Mouse (Mus musculus) adrenal gland, postnatal 25 days (tissue): ENCODE measurements at regions not wholly inside any gene's neighbourhood (a gene's known extent, or its start where the extent isn't known, plus 50 kb on each side); places are given as distances from the start of the nearest gene placed in this dataset.

ENCODE experiments used
- DNase-seq: peaks from one replicate; pipeline ENCODE4 v3.0.0; 2021; ENCODE audit warnings: mixed read lengths

GRCm38 (mm10) chr2:21908813-21909480 lies 318.4 kb upstream of the Myo3a start:
- DNase-seq: no peak

- DNase-seq: peak; percentile 61
Measured at GRCm38 (mm10) chr2:21909481-21909966, 317.8 kb upstream of the Myo3a start.

GRCm38 (mm10) chr2:21917804-21918690 lies 309.3 kb upstream of the Myo3a start:
- peak; percentile 39 for DNase-seq

GRCm38 (mm10) chr2:21919091-21919490 lies 308.2 kb upstream of the Myo3a start:
- no peak for DNase-seq

- no peak for DNase-seq
Measured at GRCm38 (mm10) chr2:21927656-21928055, 299.6 kb upstream of the Myo3a start.

GRCm38 (mm10) chr2:21939993-21940392 lies 287.3 kb upstream of the Myo3a start:
- DNase-seq: no peak

- no peak for DNase-seq
Measured at GRCm38 (mm10) chr2:21940797-21941487, 286.4 kb upstream of the Myo3a start.

- DNase-seq: no peak
Measured at GRCm38 (mm10) chr2:21941488-21942000, 285.8 kb upstream of the Myo3a start.

GRCm38 (mm10) chr2:21943676-21944075 lies 283.6 kb upstream of the Myo3a start:
- DNase-seq: no peak

GRCm38 (mm10) chr2:21946484-21946883 lies 280.8 kb upstream of the Myo3a start:
- DNase-seq: no peak

- DNase-seq: no peak
Measured at GRCm38 (mm10) chr2:21951279-21951678, 276.0 kb upstream of the Myo3a start.

GRCm38 (mm10) chr2:21956112-21956963 lies 271.0 kb upstream of the Myo3a start:
- DNase-seq: no peak

- DNase-seq: no peak
Measured at GRCm38 (mm10) chr2:21958365-21958764, 268.9 kb upstream of the Myo3a start.

GRCm38 (mm10) chr2:21958802-21959201 lies 268.5 kb upstream of the Myo3a start:
- no peak for DNase-seq

GRCm38 (mm10) chr2:21963343-21964026 lies 263.8 kb upstream of the Myo3a start:
- no peak for DNase-seq

- DNase-seq: no peak
Measured at GRCm38 (mm10) chr2:21964027-21964605, 263.2 kb upstream of the Myo3a start.

GRCm38 (mm10) chr2:21970774-21971406 lies 256.4 kb upstream of the Myo3a start:
- no peak for DNase-seq

- DNase-seq: no peak
Measured at GRCm38 (mm10) chr2:21974599-21974998, 252.7 kb upstream of the Myo3a start.

- DNase-seq: no peak
Measured at GRCm38 (mm10) chr2:21975547-21975946, 251.8 kb upstream of the Myo3a start.

- no peak for DNase-seq
Measured at GRCm38 (mm10) chr2:21976337-21976736, 251.0 kb upstream of the Myo3a start.
